Mouse (Mus musculus): Measurements from ENCODE around the gene Gm17949. TPM values are rescaled to one million over a fixed set of nuclear protein-coding genes. Genes with fewer than 3 reads are reported as not detected.

Gm17949 gene
- polyA plus RNA-seq (2015; fragmentation: Nextera tagmentation; extraction: Ambion mirVana): 0.24 and 0.59 TPM in 2 replicates

DNA sequence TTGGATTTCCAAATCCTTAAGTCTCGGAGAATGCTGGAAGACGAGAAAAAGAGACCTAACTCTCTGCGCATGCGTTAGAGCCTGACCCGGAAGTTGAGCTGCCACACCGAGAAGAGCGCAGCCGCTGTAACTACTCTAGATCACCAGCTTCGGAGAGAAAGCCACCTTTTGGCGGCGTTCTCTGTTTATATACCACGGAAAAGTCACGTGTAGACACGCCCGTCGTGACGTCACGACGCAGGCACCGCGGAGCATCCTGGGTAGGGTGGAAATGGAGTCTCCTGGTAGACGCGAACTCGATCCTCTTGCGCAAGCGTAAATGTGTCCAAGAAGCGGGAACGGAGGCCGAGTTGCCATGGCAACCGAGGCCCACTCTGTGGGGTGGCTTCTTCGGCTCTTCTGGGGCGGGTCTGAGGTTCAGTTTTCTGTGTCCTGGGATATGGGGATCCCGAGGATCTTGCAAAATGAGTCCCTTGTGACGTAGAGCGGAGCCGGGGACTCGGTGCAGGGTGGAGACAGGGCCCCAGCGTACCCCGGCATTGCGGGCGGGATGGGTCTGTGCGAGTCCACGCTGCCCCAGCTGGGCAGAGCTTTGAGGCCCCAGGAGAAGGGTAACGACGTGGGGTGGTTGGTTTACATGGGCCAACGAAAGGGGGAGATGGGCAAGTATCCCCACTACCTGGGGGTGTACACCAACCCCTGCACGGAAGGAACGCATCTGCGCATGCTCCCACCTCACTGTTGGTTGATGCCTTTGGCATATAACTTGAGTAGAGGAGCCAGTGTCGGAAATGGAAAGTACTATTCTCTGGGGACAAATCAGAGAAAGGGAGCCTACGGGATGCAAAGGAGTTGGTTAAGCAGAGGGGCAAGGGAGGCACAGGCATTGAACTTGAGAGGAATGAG is at the start of gene Gm17949, which contains the start of gene Gtf2f1:
Gm17949 (plus strand) TSS at position 234 of the 906 bp plus-strand sequence.
Gtf2f1 (minus strand) TSS at position 53 of the 906 bp plus-strand sequence.
- Histone ChIP-seq H3K9me3 (no peaks in the 10 kb centered on the region), H3K27ac (peak within 1 kb of the TSS; percentile 98), H3K9ac (peak within 1 kb of the TSS; percentile 85), H3K4me2 (peak within 1 kb of the TSS; percentile 85), H3K4me1 (peaks cover 19% of the 10 kb centered on the region), H3K27me3 (no peaks in the 10 kb centered on the region), H3K4me3 (peak within 1 kb of the TSS; percentile 77), H3K36me3 (peaks cover 32% of the 10 kb centered on the region)
- peak; percentile 86 for ATAC-seq (ENCODE audit: insufficient number of reproducible peaks, insufficient read depth, low FRiP score, low TSS enrichment, low read depth)
- under 1% methylated on average over 51 of the region's 51 CpGs for WGBS

DNA sequence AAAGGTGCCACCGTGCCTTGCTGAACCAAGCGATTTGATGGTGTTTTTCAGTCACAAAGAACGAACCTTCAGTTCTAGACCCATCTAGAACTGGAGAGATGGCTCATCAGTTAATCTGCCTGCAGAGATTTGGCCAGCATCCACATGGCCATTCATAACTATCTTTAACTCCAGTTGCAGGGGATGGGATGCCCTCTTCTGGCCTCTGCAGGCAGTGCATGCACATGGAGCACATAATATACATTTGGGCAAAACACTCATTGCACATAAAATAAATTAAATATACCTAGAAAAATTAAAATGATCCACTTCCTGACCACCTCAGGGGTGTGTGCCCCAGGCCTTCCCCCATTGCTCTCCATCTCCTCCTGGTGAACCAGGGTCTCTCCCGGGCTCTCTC is 49.4 kb upstream of the Gm17949 start:
- H3K9me3 ChIP-seq: no peaks in the 10 kb centered on the region
- no peak overlapping the region for H3K4me3 ChIP-seq
- H3K27ac ChIP-seq: no peak overlapping the region
- 0 out of 2 replicates have a peak, but pooled peaks cover 5% of the 10 kb centered on the region for H3K4me1 ChIP-seq
- peaks cover 4% of the 10 kb centered on the region; the same call in 1 of the 2 replicates for H3K27me3 ChIP-seq
- no peak overlapping the region for H3K4me2 ChIP-seq
- no peak overlapping the region for H3K9ac ChIP-seq
- ATAC-seq (ENCODE audit: insufficient number of reproducible peaks, insufficient read depth, low FRiP score, low TSS enrichment, low read depth): no peak
- 92% methylated on average over 4 of the region's 4 CpGs for WGBS
- no peaks in the 10 kb centered on the region for H3K36me3 ChIP-seq

DNA sequence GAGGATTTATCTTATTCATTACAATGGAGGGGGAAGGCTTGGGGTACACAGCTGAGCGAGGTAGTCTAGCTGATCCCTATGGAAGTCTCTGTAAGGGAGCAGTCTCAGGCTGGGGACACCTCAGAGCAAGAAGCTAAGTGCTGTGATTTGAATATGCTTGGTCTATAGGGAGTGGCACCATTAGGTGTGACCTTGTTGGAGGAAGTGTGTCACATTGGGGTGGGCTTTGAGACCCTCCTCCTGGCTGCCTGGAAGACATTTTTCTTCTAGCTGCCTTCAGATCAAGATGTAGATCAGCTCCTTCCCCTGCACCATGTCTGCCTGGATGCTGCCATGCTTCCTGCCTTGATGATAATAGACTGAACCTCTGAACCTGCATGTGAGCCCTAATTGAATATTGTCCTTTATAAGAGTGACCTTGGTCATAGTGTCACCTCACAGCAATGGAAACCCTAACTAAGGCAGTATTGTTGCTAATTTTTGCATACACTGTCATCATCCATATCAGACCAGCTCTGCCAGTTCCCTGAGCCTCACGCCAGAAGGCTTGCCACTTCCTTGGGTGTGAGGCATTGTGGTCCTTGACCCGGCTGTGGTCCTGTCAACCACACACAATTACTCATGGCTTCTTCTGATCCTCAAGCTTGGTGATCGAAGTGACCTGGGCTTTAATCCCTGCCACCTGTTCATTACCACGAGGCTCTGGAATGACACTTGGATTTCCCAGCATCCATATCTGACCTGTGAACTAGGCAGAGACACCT is 48.4 kb upstream of the Gm17949 start:
- H3K4me1 ChIP-seq: 0 out of 2 replicates have a peak, but pooled peaks cover 4% of the 10 kb centered on the region
- 75% methylated on average over 5 of the region's 5 CpGs for WGBS
- H3K9me3 ChIP-seq: no peaks in the 10 kb centered on the region
- H3K36me3 ChIP-seq: no peaks in the 10 kb centered on the region
- no peak for ATAC-seq (ENCODE audit: insufficient number of reproducible peaks, insufficient read depth, low FRiP score, low TSS enrichment, low read depth)
- peaks cover 4% of the 10 kb centered on the region; the same call in 1 of the 2 replicates for H3K27me3 ChIP-seq
- no peak overlapping the region for H3K4me2 ChIP-seq
- H3K4me3 ChIP-seq: no peak overlapping the region
- H3K9ac ChIP-seq: no peak overlapping the region
- no peak overlapping the region for H3K27ac ChIP-seq

DNA sequence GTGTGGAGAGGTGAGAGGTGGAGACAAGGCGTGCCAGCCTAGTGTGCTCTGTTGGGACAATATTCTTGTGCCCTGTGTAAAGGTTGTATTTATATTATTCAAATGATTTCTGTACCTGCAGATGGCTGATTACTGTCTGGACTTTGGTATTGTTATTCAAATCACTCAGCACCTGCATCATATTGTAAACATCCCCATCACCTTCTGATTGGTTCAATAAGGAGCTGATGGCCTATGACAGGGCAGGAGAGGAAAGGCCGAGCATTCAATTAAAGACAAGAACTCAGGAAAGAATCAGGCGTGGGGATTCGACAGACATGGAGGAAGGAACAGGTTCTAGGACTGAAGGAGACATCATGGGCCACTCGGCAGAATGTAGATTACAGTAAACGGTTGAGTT is 47.6 kb upstream of the Gm17949 start:
- no peak overlapping the region for H3K9ac ChIP-seq
- ATAC-seq (ENCODE audit: insufficient number of reproducible peaks, insufficient read depth, low FRiP score, low TSS enrichment, low read depth): no peak
- no peak overlapping the region for H3K4me3 ChIP-seq
- H3K27me3 ChIP-seq: peaks cover 4% of the 10 kb centered on the region; the same call in 1 of the 2 replicates
- no peaks in the 10 kb centered on the region for H3K36me3 ChIP-seq
- no peak overlapping the region for H3K27ac ChIP-seq
- WGBS: 81% methylated on average over 6 of the region's 6 CpGs
- H3K4me1 ChIP-seq: no peaks in the 10 kb centered on the region
- no peak overlapping the region for H3K4me2 ChIP-seq
- H3K9me3 ChIP-seq: no peaks in the 10 kb centered on the region

DNA sequence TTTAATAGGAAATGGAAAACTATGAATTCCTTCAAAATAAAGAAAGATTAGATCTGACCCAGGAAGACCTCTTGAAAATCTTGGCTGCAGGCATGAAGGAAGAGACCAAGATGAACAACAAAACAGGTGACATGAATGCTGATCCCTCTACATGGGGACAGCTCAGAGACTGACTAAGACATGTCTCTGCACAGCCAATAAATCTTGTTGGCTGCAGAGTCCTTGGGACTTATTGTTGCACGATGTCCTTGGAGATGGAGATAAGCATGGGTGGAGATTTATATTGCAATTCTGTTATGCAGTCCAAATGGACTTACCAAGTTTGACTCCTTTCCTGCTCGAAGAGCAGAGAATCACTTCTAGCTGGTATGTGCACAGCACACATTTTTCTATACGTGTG is 41.9 kb upstream of the Gm17949 start:
- 73% methylated on average over 3 of the region's 3 CpGs for WGBS
- H3K36me3 ChIP-seq: no peaks in the 10 kb centered on the region
- H3K9me3 ChIP-seq: no peaks in the 10 kb centered on the region

DNA sequence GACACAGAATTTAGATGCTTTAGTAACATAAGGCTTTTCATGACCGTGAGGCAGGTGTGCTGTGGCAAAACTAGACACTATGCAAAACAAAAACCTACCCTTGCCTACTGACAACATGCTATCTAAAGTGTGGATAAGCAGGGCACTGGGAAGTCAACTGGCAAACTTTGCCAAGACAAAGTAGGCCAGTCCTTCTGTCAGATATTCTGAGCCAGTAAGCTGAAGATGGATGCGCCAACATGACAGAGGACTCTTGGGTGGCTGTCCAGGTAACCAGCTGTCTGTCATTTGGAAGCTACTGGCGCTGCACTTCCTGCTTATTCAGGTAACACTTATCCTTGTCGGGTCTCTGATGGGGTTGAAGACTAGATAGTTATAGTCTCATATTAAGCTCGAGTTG is 41.2 kb upstream of the Gm17949 start:
- Histone ChIP-seq H3K4me1 (no peaks in the 10 kb centered on the region), H3K9ac (no peak overlapping the region), H3K9me3 (no peaks in the 10 kb centered on the region), H3K27me3 (0 out of 2 replicates have a peak, but pooled peaks cover 12% of the 10 kb centered on the region), H3K36me3 (no peaks in the 10 kb centered on the region), H3K27ac (no peak overlapping the region), H3K4me2 (no peak overlapping the region), H3K4me3 (no peak overlapping the region)
- 66% methylated on average over 5 of the region's 5 CpGs for WGBS
- ATAC-seq (ENCODE audit: insufficient number of reproducible peaks, insufficient read depth, low FRiP score, low TSS enrichment, low read depth): no peak

More for the DNA sequence above, 41.9 kb upstream of the Gm17949 start:
- H3K27me3 ChIP-seq: peaks cover 13% of the 10 kb centered on the region; the same call in 1 of the 2 replicates
- H3K4me1 ChIP-seq: no peaks in the 10 kb centered on the region
- ATAC-seq (ENCODE audit: insufficient number of reproducible peaks, insufficient read depth, low FRiP score, low TSS enrichment, low read depth): no peak
- no peak overlapping the region for H3K4me3 ChIP-seq
- no peak overlapping the region for H3K27ac ChIP-seq
- H3K4me2 ChIP-seq: no peak overlapping the region
- no peak overlapping the region for H3K9ac ChIP-seq

DNA sequence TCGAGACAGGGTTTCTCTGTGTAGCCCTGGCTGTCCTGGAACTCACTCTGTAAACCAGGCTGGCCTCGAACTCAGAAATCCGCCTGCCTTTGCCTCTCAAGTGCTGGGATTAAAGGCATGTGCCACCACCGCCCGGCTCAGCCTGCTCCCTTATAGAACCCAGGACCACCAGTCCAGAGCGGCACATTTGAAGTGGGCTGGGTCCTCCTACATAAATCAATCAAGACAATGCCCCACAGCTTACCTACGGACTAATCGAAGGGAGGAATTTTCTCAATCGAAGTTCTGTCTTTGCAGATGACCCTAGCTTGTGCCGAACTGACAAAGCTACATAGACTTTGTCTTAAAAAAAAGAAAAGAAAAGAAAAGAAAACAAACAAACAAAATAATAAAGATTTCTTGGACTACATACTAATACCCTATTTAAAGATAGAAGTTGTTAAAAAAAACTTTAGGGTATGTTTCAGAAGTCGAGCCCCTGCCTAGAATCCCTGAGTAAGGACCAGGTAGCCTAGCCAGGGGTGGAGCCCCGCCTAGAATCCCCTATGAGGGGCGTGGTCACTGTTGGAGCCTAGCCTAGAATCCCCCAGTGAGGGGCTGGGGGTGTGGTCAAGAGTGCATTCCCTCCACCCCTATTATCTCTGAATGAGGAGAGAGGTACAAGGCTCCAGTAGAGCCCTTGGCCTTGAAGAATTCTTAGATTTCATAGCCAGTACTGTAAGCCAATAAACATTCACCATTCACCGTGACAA is 37.1 kb upstream of the Gm17949 start:
- no peak for ATAC-seq (ENCODE audit: insufficient number of reproducible peaks, insufficient read depth, low FRiP score, low TSS enrichment, low read depth)
- no peak overlapping the region for H3K27ac ChIP-seq
- no peaks in the 10 kb centered on the region for H3K36me3 ChIP-seq
- H3K9me3 ChIP-seq: no peaks in the 10 kb centered on the region
- 64% methylated on average over 14 of the region's 14 CpGs for WGBS
- no peak overlapping the region for H3K4me2 ChIP-seq
- no peak overlapping the region for H3K9ac ChIP-seq
- H3K27me3 ChIP-seq: 0 out of 2 replicates have a peak, but pooled peaks cover 12% of the 10 kb centered on the region
- H3K4me1 ChIP-seq: no peaks in the 10 kb centered on the region
- no peak overlapping the region for H3K4me3 ChIP-seq

DNA sequence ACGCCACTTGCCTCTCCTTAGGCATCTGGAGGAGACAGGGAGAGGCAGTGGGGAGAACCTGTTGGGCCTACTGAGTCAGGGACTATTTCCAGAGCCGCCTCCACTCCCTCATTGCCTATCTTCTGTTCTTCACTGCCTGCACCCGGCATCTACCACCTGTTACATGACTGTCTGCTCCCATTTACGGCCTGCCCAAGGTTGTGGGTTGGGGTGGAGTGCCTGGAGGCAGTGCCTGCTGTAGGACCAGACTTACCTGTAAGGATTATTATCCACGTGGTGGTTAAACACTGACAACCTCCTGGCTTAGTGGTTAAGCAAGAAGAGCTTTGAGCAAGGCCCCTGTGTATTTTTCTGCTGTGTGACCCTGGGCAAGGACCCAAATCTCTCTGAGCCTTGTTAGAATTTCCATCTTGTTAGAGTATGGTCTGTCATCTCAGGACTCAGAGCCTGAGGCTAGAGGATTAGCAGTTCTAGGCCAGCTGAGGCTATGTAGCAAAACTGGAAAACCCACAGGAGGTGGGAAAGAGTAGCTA is 36.5 kb upstream of the Gm17949 start:
- H3K9me3 ChIP-seq: no peaks in the 10 kb centered on the region
- H3K27ac ChIP-seq: no peak overlapping the region
- no peak overlapping the region for H3K9ac ChIP-seq
- H3K36me3 ChIP-seq: no peaks in the 10 kb centered on the region
- no peak for ATAC-seq (ENCODE audit: insufficient number of reproducible peaks, insufficient read depth, low FRiP score, low TSS enrichment, low read depth)
- no peaks in the 10 kb centered on the region for H3K4me1 ChIP-seq
- 69% methylated on average over 5 of the region's 5 CpGs for WGBS
- 0 out of 2 replicates have a peak, but pooled peaks cover 6% of the 10 kb centered on the region for H3K27me3 ChIP-seq
- no peak overlapping the region for H3K4me2 ChIP-seq
- no peak overlapping the region for H3K4me3 ChIP-seq

DNA sequence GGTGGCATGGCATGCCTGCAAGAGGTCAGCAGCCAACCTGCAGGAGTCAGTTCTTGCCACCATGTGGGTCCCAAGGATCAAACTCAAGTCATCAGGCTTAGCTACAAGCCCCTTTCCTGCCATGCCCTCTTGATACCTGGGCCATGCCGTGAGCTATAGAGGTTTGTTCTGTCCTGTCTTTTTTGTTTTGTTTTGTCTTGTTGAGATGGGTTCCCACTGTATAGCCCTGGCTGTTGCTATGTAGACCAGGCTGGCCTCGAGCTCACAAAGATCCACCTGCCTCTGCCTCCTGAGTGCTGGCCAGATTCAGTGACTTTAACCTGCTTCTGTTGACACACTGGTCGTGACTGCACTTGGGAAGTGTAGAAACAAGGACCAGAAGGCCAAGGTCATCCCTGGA is 35.9 kb upstream of the Gm17949 start:
- 64% methylated on average over 3 of the region's 3 CpGs for WGBS
- Histone ChIP-seq H3K4me3 (no peak overlapping the region), H3K9ac (no peak overlapping the region), H3K4me1 (no peaks in the 10 kb centered on the region), H3K27me3 (0 out of 2 replicates have a peak, but pooled peaks cover 4% of the 10 kb centered on the region), H3K36me3 (no peaks in the 10 kb centered on the region), H3K9me3 (no peaks in the 10 kb centered on the region), H3K4me2 (no peak overlapping the region), H3K27ac (no peak overlapping the region)
- ATAC-seq (ENCODE audit: insufficient number of reproducible peaks, insufficient read depth, low FRiP score, low TSS enrichment, low read depth): no peak

DNA sequence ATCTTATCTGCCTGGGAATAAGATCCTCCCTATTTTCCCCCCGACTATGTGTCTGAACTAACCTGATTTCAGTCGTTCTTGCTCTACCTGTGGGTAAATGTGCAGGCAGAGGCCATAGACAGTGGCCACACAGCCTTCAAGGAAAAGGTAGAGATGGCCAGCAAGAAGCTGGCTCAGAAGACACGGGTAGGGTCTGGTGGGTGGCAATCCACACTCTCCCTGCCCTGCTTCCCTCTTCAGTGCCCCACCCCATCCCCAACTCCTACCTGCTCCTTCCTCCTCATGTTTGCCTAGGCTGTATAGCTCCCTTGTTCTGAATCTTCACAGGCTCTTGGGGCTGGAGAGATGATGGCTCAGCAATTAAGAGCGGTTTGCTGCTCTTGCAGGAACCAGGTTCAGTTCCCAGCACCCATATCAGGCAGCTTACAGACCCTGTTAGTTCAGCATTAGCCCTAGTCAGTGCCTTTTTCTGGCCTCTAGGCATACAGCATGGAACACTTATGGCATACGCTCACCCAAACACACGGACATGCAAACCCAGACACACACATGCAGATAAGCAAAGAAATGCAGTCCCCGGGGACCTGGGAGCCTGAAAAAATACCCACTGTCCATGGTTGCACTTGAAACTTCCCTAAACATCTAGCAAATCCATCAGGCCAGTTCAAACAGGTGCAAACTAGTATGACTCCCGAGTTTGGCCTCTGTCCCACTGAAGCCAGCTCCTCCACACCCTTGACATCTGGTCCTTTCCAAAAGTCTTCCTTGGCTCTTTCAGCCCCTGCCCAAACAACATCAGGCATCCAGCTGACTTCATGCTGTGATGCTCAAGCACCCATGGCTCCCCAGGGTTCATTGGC is 34.5 kb upstream of the Gm17949 start:
- Histone ChIP-seq H3K4me2 (no peak overlapping the region), H3K36me3 (no peaks in the 10 kb centered on the region), H3K4me3 (no peak overlapping the region), H3K9ac (no peak overlapping the region), H3K27me3 (no peaks in the 10 kb centered on the region), H3K9me3 (no peaks in the 10 kb centered on the region), H3K4me1 (no peaks in the 10 kb centered on the region), H3K27ac (no peak overlapping the region)
- ATAC-seq (ENCODE audit: insufficient number of reproducible peaks, insufficient read depth, low FRiP score, low TSS enrichment, low read depth): 0 out of 2 replicates have a peak, but pooled peaks have one; percentile 41
- 76% methylated on average over 8 of the region's 8 CpGs for WGBS

All from embryonic facial prominence, embryonic 13.5 days (tissue).